Mouse (Mus musculus): ENCODE data around the gene Il17c. TPM values are rescaled to one million over a fixed set of nuclear protein-coding genes. Genes with fewer than 3 reads are reported as not detected.

The Il17c gene
- polyA plus RNA-seq, 1 experiment from 2014 or later, result 0.39 TPM

DNA sequence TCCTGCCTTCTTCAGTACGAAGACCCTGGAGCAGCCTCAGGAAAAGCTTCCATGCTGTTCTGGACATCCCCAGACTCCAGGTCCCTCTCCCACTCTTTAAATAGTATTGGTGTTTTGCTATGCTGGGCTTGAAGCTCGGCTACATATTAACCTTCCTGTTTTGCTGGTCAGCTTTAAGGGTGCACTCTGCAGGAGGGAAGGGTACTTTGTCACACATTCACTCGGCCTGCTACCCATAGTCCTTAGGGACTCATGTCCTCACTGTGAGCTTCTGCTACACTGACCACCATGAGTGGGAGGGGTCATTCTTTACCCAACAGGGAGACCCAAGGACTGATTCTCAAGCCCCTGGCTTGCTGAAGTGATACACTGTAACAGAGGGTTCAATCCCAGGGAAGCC is 8.8 kb downstream of the Il17c start:
- in situ Hi-C loops (cut with MboI; ENCODE audit: low pct_unique_long_range_greater_than_20kb), result no loop called here
- CTCF ChIA-PET, result no interaction called here

DNA sequence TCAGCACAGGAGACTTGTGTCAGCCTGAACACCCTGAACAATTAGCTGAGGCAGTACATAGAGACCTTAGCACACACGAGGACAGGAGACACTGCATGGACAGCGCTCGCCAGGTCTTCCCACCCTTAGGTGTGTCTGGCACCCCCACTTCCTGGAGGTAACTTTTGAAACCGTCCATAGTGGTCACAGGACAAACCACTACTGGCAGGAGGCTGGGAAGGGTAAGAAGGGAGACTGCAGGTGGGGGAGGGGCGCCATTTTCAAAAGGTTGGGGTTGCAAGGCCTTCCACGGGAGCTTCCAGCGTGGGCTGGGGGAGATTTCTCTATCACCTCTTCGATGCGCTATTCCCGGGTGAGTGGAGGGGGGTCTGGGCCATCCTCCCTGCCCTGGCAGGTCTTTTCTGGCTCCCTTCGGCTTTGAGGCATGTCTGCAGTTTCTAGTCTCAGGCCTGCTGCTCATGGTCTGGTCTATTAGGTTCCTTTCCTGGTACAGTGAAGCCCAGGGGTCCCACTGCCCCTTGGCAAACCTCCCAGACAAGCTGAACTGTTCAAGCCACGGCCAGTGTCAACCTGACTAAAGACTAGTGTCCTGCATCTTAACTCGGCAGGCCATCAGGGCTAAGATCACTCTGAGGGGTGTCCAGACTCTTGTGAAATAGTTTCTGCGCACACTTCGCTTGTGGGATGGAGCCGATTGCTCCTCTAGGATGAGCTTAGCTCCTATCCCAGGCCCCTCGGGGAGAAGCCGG is 10.0 kb downstream of the Il17c start:
- no peaks in the 10 kb centered on the region for H3K27me3 ChIP-seq
- ChIA-PET POLR2A (interaction anchor here (1.4 to 2.7 kb wide), 3 partner anchors 10 to 43 kb away, joined by 3 to 11 read pairs (median 7); partner anchors contain the start of genes Il17c and Mvd), CTCF (interaction anchor here (1.8 kb wide), 1 partner anchor 11 kb away, joined by 4 read pairs; the partner anchor contains the start of gene Mvd)
- no peak for DNase-seq (ENCODE audit: low read depth, low spot score)
- in situ Hi-C loops (cut with MboI; ENCODE audit: low pct_unique_long_range_greater_than_20kb), result no loop called here
- peak; percentile 28 for ATAC-seq
- TF ChIP-seq CTCF (IDR thresholded peaks at IDR 0.05), result no peak

More for the DNA sequence above, 8.8 kb downstream of the Il17c start:
- no peak for DNase-seq (ENCODE audit: low read depth, low spot score)
- POLR2A ChIA-PET, result interaction anchor here (1.6 kb wide), 1 partner anchor 18 kb away, joined by 3 read pairs; no protein-coding TSS in a partner anchor
- no peaks in the 10 kb centered on the region for H3K27me3 ChIP-seq
- no peak for ATAC-seq
- TF ChIP-seq CTCF (IDR thresholded peaks at IDR 0.05), result no peak

DNA sequence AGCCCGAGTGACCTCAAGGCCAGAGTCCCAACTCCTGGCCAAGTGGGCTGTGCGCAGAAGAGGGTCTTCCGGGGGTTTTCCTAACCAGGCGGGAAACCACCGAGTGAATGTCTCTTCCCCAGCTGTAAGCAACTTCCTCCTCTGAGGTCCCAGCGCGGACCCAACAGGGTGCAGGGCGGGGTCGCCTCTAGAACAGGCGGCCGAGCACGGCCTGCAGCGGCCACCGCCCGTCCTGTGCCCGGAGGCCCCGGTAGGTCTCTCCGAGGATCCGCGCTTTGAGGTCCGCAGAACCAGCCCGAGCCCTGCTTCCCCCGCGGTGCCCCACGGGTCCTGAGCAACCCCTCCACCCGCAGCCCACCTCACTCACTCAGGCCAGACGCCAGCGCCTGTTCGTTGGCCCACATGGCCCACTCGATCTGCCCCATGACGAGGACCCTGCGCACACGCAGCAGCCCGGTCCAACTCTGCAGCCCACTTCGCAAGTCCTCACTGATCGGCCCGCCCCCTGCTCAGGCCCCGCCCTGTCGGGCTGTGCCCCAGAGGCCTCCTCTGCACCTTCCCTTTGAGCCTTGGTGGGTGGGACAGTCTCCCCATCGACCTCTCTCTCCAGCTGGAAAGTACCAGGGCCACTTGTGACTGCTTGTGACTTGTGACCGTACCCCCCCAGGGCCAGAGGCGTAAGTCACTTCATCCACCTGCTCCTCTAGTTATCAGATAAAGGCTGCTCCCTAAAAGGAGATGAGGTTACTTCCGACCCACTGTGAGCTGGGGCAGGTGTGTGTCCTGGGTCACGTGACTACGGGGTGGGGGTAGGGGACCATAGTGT is 10.8 kb downstream of the Il17c start, which contains the start of gene Cyba:
Gene Cyba (minus strand): TSS at position 488 of the 826 bp plus-strand sequence.
- in situ Hi-C loops (cut with MboI; ENCODE audit: low pct_unique_long_range_greater_than_20kb), result no loop called here
- TF ChIP-seq CTCF (IDR thresholded peaks at IDR 0.05), result no peak
- H3K27me3 ChIP-seq, result no peaks in the 10 kb centered on the region
- ATAC-seq (peak; percentile 70), DNase-seq (ENCODE audit: low read depth, low spot score) (no peak)
- ChIA-PET POLR2A (interaction anchor here (1.1 to 2.7 kb wide), 4 partner anchors 10 to 144 kb away, joined by 3 to 11 read pairs (median 6); partner anchors contain the start of genes Aprt, Il17c and Mvd), CTCF (interaction anchor here (1.8 kb wide), 1 partner anchor 11 kb away, joined by 4 read pairs; the partner anchor contains the start of gene Mvd)

DNA sequence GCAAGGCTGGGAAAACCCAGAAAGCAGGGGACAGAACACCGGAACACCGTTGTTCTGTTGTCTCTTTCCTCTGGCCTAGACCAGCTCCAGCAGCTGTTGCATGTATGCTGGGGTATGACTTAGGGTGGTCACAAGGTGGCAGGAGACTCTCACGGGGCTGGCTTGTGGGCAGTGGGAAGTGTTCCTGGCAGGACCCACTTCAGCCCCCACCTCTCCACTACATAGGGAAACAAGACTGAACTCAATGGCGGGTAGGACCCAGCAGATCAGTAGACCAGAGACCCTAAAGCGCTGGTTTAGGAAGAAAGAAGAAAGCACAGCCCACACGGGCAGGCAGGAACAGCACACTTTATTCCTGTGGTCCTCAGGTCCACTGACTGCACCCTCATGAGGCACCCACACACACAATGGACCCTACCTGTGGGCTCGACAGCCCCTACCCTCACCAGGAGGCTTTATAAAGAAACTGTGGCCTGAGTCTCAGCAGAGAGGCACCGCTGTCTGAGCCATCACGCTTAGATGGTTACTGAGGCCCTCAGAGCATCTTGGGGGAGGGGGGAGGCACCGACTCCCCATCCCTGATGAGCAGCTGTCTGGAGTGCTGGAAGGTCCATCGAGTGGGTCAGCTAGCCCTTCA is 11.6 kb downstream of the Il17c start:
- no peaks in the 10 kb centered on the region for H3K27me3 ChIP-seq
- DNase-seq (ENCODE audit: low read depth, low spot score), result no peak
- in situ Hi-C loops (cut with MboI; ENCODE audit: low pct_unique_long_range_greater_than_20kb), result no loop called here
- ATAC-seq, result no peak
- POLR2A ChIA-PET, result interaction anchor here (1.1 to 2.7 kb wide), 3 partner anchors 9 to 143 kb away, joined by 3 to 11 read pairs (median 4); partner anchors contain the start of genes Aprt and Mvd
- CTCF ChIA-PET, result interaction anchor here (1.8 kb wide), 1 partner anchor 10 kb away, joined by 4 read pairs; the partner anchor contains the start of gene Mvd
- no peak for TF ChIP-seq CTCF (IDR thresholded peaks at IDR 0.05)

DNA sequence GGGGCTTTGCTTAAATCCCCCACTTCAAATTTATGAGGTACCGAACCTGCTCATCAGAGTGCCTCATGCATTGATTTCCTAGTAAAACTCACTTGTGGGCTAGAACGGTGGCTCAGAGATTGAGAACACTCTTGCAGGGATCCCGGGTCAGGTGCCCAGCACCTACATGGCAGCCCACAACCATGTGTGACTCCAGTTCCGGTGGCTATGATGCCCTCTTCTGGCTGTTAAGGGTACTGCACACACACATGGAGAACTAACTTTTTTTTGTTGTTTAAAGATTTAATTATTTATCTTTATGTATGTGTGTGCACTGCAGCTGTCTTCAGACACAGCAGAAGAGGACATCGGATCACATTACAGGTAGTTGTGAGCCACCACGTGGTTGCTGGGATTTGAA is 13.6 kb downstream of the Il17c start:
- no peak for DNase-seq (ENCODE audit: low read depth, low spot score)
- ChIA-PET POLR2A (no interaction called here), CTCF (interaction anchor here (0.8 kb wide), 1 partner anchor 32 kb away, joined by 3 read pairs; no protein-coding TSS in a partner anchor)
- in situ Hi-C loops (cut with MboI; ENCODE audit: low pct_unique_long_range_greater_than_20kb), result no loop called here
- TF ChIP-seq CTCF (IDR thresholded peaks at IDR 0.05), result no peak
- ATAC-seq, result no peak
- no peaks in the 10 kb centered on the region for H3K27me3 ChIP-seq

DNA sequence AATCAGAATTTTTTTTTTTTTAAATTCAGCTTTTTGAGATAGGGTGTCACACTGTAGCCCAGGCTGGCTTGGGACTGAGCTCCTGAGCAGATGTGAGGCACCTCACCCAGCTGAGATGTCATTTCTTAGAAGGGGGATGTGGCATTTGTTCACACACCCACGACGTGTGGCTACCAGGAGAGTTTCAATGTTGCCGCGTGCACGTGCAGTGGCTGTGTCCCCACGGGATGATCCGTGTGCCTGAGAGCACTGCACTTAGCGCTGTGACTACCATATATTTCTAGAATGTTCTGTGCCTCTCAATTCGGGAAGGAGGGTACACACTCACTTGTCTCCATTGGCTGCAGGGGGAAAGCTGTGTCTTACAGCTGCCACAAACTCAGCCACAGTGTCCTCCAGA is 14.3 kb downstream of the Il17c start:
- ATAC-seq (no peak), DNase-seq (ENCODE audit: low read depth, low spot score) (no peak)
- in situ Hi-C loops (cut with MboI; ENCODE audit: low pct_unique_long_range_greater_than_20kb), result no loop called here
- no peak for TF ChIP-seq CTCF (IDR thresholded peaks at IDR 0.05)
- H3K27me3 ChIP-seq, result no peaks in the 10 kb centered on the region
- CTCF ChIA-PET, result interaction anchor here (0.8 kb wide), 1 partner anchor 32 kb away, joined by 3 read pairs; no protein-coding TSS in a partner anchor
- POLR2A ChIA-PET, result no interaction called here

DNA sequence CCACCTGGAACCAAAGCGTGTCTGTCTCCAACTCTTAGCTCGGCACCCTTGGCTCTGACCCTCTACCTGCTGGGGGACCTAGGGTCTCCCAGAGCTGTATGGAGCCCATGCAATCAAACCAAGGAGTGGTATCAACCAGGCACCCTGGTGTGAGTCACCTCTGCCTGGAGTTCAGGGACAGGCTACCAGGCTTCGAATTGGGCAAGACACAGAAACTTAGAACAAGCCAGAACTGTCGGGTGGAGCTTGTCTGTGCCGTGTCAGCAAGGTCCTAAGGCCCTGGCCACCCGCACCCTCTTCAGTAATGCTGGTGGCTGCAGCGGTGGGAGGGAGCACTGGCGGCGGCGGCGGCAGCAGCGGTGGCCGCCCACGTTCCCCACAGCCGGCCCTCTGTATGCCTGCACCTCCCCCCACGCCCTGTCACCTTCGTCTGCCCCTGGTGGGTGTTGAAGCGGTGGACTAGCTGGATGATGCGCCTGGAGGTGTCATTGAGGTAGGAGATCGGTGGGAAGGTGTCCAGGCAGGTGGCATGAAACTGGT is 14.8 kb downstream of the Il17c start:
- in situ Hi-C loops (cut with MboI; ENCODE audit: low pct_unique_long_range_greater_than_20kb), result no loop called here
- DNase-seq (ENCODE audit: low read depth, low spot score), result no peak
- ChIA-PET CTCF (no interaction called here), POLR2A (no interaction called here)
- TF ChIP-seq CTCF (IDR thresholded peaks at IDR 0.05), result no peak
- no peak for ATAC-seq
- no peaks in the 10 kb centered on the region for H3K27me3 ChIP-seq

DNA sequence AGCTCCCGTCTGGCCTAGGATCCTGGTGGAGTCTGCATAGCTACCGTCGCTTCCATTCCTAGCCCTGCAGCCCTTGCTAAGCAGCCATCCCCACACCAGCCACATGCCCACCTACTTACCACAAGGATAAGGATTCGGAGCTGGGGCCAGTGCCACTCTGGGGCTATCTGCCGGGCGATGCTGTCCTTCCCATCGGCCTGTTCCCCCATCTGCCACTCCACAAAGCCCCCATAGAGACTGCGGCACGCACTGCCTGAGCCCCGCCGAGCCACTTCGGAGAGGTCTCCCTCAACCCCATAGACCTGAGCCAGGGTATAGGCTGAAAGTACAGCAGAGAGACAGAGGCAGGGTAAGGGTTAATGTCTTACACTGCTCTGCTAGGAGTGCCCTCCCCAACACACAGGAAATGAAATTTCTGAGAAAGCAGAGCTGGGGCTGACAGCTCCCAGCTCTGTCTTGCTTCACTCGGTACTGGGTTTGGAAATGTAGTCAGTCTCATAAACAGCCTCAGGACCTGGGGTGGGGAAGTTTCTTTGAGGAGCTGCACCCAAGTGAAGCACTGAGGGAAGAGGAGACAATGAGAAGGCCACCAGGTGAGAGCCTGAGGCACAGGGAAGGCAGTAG is 16.0 kb downstream of the Il17c start:
- no peak for ATAC-seq
- H3K27me3 ChIP-seq, result no peaks in the 10 kb centered on the region
- DNase-seq (ENCODE audit: low read depth, low spot score), result no peak
- TF ChIP-seq CTCF (IDR thresholded peaks at IDR 0.05), result no peak
- in situ Hi-C loops (cut with MboI; ENCODE audit: low pct_unique_long_range_greater_than_20kb), result no loop called here
- ChIA-PET POLR2A (no interaction called here), CTCF (no interaction called here)

DNA sequence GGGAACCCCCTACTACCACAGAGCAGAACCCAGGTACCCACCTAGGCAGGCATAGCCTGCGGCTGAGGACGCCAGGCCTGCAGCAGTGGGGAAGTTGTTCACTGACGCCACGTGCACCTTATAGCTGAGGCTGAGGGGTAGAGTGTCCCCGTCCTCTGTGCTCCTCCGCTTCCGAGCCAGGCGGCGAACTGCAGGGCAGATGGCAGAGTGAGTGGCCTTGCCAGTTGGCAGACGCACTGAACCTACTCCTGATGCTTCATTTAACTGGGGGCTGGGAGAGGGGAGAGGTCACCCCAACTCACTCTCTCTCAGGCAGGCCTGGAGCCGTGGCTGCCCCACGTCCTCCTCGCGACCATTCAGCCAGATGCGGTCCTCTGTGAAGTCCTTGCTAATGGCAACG is 17.5 kb downstream of the Il17c start:
- no peaks in the 10 kb centered on the region for H3K27me3 ChIP-seq
- POLR2A ChIA-PET, result no interaction called here
- CTCF ChIA-PET, result no interaction called here
- no peak for DNase-seq (ENCODE audit: low read depth, low spot score)
- no peak for TF ChIP-seq CTCF (IDR thresholded peaks at IDR 0.05)
- no peak for ATAC-seq
- in situ Hi-C loops (cut with MboI; ENCODE audit: low pct_unique_long_range_greater_than_20kb), result no loop called here
